Mouse (Mus musculus) CH12F3 (cell line): ENCODE measurements around the gene Unkl.

Experiments used
- in situ Hi-C: fragments of 300-500 bp; cut with MboI; formaldehyde crosslinking; loops from 2 replicates; pipeline ENCODE4 v1.14.3; 2020; ENCODE audit warnings: low sequenced_read_pairs

Unkl gene

GRCm38 (mm10) chr17:25188150-25189031 lies at the start of gene Unkl:
TSS of gene Unkl (plus strand) at chr17:25188397.
- in situ Hi-C loops = no loop called here

GRCm38 (mm10) chr17:25138803-25139202 lies 49.4 kb upstream of the Unkl start:
- in situ Hi-C loops = no loop called here

DNA sequence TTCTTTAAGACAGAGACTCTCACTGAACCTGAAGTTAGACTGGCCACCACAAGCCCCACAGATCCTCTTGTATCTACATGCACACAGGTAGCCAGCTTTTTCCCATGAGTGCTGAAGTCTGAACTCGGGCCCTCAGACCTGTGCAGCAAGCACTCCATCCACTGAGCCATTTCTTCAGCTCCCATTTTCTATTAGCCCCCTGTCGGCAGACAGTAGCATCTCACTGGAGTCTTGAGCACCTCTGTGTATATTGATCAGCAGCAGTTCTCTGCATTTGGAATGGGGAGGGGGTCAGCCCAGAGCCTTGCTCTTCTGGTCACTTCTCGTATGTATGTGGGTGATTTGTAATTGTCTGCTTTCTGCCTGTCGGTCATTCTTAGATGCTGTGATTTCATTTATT lies 48.2 kb upstream of the Unkl start:
- in situ Hi-C loops = no loop called here

DNA sequence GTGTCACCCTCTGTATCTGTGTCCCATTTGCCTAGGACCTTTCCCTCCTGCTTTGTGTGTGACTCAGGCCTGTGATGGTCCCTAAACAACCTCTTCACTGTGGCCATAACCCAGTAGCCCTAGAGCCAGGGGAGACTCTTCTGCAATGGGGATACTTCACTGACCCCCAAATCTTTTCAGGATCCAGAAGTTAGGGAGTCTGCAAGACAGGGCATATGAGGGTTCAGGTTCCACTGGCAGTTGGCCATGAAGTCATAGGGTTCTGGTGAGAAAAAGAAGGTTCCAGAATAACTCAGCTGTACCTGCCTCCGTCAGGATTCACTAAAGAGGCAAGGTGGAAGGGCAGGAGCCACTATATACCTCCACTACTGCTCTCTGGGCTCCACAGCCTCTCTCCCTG lies 26.0 kb upstream of the Unkl start, which contains the start of gene Ccdc154:
Gene Ccdc154, plus strand, starts transcription at position 301 of the 400 bp plus-strand sequence.
- in situ Hi-C loops = no loop called here

DNA sequence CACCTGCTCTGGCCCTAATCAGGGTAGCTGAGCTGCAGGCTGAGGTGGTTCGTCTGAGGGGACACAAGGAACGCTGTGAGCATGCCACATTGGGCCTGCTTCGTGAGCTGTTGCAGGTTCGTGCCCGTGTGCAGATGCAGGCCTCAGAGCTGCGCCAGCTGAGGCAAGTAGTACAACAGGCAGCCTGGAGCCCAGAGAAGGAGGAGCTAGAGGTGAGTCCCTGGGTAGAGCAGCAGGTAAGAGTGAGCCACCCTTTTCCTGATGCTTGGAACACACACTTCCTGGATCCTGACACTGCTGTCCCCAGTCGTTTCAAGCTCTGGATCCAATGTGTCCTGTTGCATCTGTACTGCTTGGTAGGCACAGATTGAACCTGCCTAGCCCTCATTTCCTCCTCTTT lies 24.8 kb upstream of the Unkl start:
- in situ Hi-C loops = no loop called here

GRCm38 (mm10) chr17:25164770-25165169 lies 23.4 kb upstream of the Unkl start:
- in situ Hi-C loops = no loop called here

DNA sequence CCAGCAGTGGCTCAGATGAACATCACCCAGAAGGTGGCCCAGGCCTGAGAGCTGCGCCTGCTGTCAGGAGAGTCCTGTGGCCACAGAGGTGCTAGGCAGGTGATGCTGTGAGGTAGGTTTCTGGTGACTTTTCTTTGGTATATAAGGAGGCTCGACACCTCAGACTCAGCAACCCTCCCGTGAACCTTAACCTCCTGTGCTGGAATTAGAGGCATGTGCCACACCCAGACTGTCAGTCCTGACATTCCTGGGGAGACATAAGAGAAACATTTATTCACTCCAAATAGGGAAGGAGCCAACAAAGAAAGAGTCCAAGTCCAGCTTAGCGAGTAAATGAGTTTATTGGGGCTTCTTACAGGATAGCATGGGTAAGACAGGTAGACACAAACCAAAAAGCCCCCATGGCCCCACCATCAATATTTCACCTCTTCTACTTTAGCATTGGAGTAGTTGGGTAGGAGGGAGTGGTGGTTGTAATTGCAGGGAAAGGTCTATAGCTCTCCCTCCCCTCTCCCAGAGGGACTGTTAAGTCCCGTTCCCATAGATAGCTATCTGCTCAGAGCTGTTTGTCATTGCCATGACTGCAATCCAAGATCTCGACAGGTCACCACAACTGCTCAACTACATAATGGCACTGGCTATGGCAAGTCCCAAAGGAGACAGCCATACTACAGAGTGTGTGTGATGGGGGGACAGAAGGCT lies 22.1 kb upstream of the Unkl start:
- in situ Hi-C loops = no loop called here

GRCm38 (mm10) chr17:25169706-25170105 lies 18.5 kb upstream of the Unkl start:
- in situ Hi-C loops = no loop called here

- in situ Hi-C loops = no loop called here
Measured at GRCm38 (mm10) chr17:25172558-25172957, 15.6 kb upstream of the Unkl start.

DNA sequence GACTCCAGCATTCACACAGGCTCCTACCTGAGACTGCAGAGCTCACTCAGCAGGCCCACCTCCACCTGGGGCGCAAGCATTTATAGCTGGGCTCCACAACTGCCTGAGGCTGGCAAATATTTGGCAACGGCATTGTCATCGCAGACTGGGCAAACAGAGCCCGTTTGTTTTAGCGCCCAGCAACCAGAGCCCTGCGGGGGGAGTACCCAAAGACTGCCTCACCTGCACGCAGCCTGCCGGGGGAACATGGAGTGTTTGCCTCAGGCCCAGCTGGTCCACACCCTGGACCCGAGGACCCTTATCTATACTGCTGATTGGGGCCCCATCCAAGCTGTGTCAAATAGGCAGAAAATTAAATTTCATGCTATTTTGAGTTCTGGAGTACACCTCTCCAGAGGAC lies 12.8 kb upstream of the Unkl start, which contains the start of gene Gm38655:
Gene Gm38655, minus strand, starts transcription at position 61 of the 400 bp plus-strand sequence.
- in situ Hi-C loops = no loop called here

GRCm38 (mm10) chr17:25183232-25183631 lies 5.0 kb upstream of the Unkl start:
- in situ Hi-C loops = no loop called here

DNA sequence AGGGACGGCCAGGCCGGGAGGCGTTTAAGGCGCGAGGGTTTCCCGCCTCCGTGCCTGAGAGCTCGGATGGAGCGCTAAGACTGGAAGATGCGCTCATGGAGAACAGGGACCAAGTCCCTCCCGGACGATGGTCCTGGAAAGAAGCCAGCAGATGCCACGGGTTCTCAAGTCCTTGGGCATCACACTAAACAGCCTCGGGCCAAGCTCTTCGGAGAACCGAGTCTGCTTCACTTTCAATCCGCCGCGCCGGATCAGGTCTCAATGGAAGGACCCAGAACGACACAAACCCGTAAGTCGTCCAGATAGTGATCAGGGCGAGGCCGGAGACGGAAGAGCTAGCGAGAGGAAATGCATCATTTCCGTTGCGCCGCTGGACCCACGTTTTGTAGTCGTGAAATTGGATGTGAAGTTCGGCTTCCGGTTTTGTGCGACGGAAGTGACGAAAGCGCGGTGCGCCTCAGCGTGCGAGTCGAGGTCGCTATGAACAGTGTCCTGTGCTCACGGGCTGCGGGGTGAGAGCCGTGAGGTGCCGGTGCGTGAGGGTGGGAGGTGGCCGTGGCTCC lies 4.0 kb upstream of the Unkl start, which contains the start of gene BC003965:
Gene BC003965, plus strand, starts transcription at position 426 of the 563 bp plus-strand sequence.
- in situ Hi-C loops = no loop called here

DNA sequence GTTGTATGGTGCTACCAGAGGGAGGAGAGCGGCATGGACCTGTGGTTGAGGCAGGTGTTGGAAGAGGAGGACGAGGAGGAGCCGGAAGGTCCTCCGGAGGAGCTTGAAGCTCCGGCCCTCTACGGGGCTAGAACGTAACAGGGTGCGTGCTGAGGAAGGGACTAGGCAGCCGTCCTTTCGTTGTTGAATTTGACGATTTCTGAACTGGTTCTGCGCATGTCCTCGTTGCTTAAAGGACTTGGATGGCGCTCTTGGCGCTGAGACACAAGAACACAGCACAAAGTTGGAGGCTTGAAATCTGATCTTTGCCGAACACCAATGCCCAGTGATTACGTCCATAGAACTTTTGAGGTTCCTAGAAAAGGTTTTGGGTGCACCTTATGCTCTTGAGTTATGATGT lies 3.2 kb upstream of the Unkl start:
- in situ Hi-C loops = no loop called here

DNA sequence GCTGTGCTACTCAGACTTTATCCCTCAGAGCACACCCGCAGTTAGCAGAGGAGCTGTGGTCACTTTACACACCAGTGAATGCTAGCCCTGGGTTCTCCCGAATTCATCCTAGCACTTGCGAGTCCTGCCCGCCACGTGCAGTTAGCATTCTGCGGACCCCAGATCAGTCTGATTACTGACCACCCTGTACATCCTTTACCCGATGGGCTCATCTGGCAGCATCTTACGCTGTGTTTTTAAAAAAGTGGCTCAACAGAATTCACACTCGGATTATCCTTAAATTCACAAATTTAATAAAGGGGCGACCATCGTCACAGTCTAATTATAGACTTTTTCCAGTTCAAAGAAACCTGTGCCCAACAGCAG lies 430 bp upstream of the Unkl start:
- in situ Hi-C loops = no loop called here

GRCm38 (mm10) chr17:25189091-25189490 lies 894 bp downstream of the Unkl start:
- in situ Hi-C loops = no loop called here

GRCm38 (mm10) chr17:25202401-25202800 lies 14.2 kb downstream of the Unkl start:
- in situ Hi-C loops = no loop called here

DNA sequence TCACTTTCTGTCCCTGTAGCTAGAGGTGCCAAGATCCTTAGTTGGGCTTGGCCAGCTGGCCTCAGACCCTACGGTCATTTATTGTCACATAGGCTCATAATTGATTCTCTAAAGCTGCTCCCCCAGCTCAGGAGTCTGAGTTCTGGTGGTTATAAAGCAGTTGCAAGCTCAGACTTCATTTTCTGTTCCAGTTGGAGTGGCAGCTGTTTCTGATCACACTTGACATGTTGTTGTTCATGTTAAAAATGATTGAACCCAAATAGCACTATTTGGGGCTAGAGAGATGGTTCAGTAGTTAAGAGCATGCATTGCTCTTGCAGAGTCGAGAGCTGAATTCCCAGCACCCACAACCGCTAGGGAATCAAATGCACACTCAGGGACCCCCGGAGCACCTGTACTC lies 21.8 kb downstream of the Unkl start:
- in situ Hi-C loops = no loop called here

DNA sequence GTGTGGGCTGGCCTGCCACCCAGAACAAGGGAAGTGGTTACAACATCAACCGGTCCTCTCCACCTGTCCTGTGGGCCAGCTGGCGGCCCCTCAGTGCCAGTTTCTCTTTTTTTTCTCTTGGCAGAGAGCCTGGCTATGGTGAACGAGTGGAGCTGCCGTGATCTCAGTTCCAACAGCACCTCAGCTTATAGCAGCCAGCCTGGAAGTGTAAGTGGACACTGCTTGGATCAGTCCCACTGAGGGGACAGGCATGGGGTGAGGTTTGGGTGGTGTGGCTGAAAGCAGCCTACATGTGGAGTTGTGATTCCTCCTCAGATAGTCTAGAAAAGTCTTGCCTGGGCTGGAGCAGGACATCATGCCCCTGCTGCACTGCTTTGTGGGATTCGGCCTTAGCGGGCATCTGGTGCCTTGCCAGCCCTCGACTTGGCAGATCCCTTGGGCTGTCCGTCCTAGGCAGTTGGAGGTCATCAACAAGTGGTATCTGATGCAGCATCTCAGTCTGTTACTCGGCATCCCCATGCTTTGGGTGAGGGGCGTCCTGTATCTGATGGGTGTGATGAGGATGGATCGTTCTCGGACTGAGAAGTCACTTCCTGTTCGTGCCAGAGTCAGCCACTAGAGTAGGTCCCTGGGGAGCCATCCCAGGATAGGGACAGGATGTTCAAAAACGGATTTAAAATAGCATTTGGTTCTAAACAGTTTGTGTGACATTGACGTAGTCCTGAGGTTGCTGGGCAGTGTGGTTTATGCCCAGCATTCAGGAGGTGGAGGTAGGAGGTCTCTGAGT lies 22.7 kb downstream of the Unkl start:
- in situ Hi-C loops = no loop called here

DNA sequence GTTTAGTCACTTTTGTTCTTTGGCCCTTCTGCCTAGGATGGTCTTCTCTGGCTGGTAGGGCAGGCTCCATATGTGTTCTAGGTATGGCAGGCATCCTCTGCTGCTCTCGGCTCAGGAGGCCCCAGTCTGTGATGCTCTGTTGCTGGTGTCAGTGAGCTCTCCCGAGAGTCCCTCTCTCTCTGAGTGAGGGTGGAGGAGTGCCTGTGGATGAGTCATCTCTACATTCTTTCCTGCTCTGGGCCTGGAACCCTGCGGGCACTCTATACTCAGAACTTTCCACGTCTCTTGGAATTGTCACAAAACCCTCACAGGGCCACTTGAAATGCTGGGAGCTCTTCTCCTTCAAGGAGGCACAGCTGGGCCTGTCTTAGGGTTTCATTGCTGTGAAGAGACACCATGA lies 23.5 kb downstream of the Unkl start:
- in situ Hi-C loops = no loop called here

GRCm38 (mm10) chr17:25215431-25215830 lies 27.2 kb downstream of the Unkl start:
- in situ Hi-C loops = no loop called here

DNA sequence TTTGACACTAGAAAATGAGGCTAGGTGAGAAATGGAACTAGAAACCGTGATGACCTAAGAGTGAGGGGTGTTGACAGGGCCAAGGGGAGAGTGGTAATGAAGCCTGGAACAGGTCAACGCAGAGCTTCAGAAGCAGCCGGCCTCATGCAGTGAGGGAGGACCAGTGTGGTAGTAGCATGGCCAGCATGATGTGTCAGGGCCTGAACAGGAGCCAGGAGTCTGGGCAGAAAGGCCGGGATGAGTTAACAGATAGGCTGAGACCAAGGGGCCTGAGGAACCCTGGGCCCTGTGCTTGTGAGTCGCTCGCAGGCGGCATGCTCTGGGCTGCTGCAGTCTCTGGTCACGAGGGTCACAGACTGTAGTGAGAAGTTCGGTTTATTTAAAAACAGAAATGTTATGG lies 30.8 kb downstream of the Unkl start:
- in situ Hi-C loops = no loop called here
